Mouse (Mus musculus) olfactory bulb, adult 2 months (tissue): ENCODE measurements around the gene 4932438A13Rik.

Experiments used
- CTCF ChIP-seq: fragments of 200-500 bp; IDR thresholded peaks from 2 replicates; pipeline ENCODE4 v1.5.1; 2012; ENCODE audit warnings: low read depth, mild to moderate bottlenecking, low read length, moderate library complexity; ENCODE audit not compliant: insufficient read depth
- POLR2A ChIP-seq: fragments of 200-500 bp; IDR thresholded peaks from 2 replicates; pipeline ENCODE4 v1.6.1; 2012; ENCODE audit warnings: mild to moderate bottlenecking, low read depth, low read length, moderate library complexity; ENCODE audit not compliant: insufficient read depth

- no peak for TF ChIP-seq POLR2A
- no peak for TF ChIP-seq CTCF
Measured at GRCm38 (mm10) chr3:36942108-36942507, 79.2 kb downstream of the 4932438A13Rik start.
